Mouse (Mus musculus): Measurements from ENCODE around the gene Nadk. TPM values are rescaled to one million over a fixed set of nuclear protein-coding genes. Genes with fewer than 3 reads are reported as not detected.
"Not testable (repeated sequence)": the region's sequence is repeated elsewhere in the genome, so short reads cannot be mapped to it uniquely, and the experiment has no call there.

The Nadk gene
- polyA plus RNA-seq, 1 experiment, result 75.3 TPM

DNA sequence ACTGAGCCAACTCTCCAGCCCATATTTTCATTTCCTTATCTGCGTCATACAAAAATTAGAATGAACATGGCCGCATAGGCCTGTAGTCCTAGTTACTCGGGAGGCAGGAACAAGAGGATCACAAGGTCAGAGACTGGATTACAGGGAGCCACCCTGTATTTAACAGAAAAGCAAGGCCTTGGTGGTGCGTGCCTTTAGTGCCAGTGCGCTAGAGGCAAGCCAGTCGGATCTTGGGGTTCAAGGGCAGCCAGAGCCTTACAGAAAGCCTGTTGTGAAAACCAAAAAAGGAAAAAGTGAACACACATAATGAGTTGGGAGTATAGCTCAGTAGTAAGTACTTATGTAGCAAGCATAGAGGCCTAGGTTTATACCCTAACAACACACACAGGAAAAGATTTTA lies 7.6 kb downstream of the Nadk start:
- H3K27ac ChIP-seq (ENCODE audit: insufficient read depth, low read length), result no peak overlapping the region
- DNase-seq (ENCODE audit: low read depth in 1 of 2, low spot score in 2 of 2), result no peak

GRCm38 (mm10) chr4:155570315-155570714 lies 8.1 kb downstream of the Nadk start:
- not testable (repeated sequence) for H3K27ac ChIP-seq (ENCODE audit: insufficient read depth, low read length); DNase-seq (ENCODE audit: low read depth in 1 of 2, low spot score in 2 of 2); H3K4me1 ChIP-seq (ENCODE audit: control insufficient read depth, insufficient read depth, insufficient read length); H3K36me3 ChIP-seq (ENCODE audit: control insufficient read depth, insufficient read depth, low read length); H3K4me3 ChIP-seq (ENCODE audit: extremely low read depth, insufficient read depth, insufficient read length); H3K27me3 ChIP-seq (ENCODE audit: control insufficient read depth, insufficient read depth, low read length)
- WGBS, result 87% methylated on average over 11 of the region's 11 CpGs

More for the DNA sequence above, 7.6 kb downstream of the Nadk start:
- no peak for TF ChIP-seq POLR2A (IDR thresholded peaks at IDR 0.05; ENCODE audit: low read depth, low read length)
- no peak for TF ChIP-seq CTCF (IDR thresholded peaks at IDR 0.05; ENCODE audit: extremely low read depth, insufficient read depth, insufficient read length, insufficient replicate concordance)
- no peaks in the 10 kb centered on the region for H3K36me3 ChIP-seq (ENCODE audit: control insufficient read depth, insufficient read depth, low read length)
- peaks cover 3% of the 10 kb centered on the region; the same call in 1 of the 2 replicates for H3K4me1 ChIP-seq (ENCODE audit: control insufficient read depth, insufficient read depth, insufficient read length)
- H3K4me3 ChIP-seq (ENCODE audit: extremely low read depth, insufficient read depth, insufficient read length), result no peak overlapping the region
- no peaks in the 10 kb centered on the region for H3K27me3 ChIP-seq (ENCODE audit: control insufficient read depth, insufficient read depth, low read length)
- WGBS, result 89% methylated on average over 6 of the region's 6 CpGs

- Histone ChIP-seq H3K4me3 (ENCODE audit: extremely low read depth, insufficient read depth, insufficient read length) (no peak overlapping the region), H3K27ac (ENCODE audit: insufficient read depth, low read length) (no peak overlapping the region), H3K27me3 (ENCODE audit: control insufficient read depth, insufficient read depth, low read length) (no peaks in the 10 kb centered on the region), H3K36me3 (ENCODE audit: control insufficient read depth, insufficient read depth, low read length) (no peaks in the 10 kb centered on the region), H3K4me1 (ENCODE audit: control insufficient read depth, insufficient read depth, insufficient read length) (peaks cover 5% of the 10 kb centered on the region; the same call in 1 of the 2 replicates)
- no peak for DNase-seq (ENCODE audit: low read depth in 1 of 2, low spot score in 2 of 2)
- 72% methylated on average over 2 of the region's 2 CpGs for WGBS
- no peak for TF ChIP-seq POLR2A (IDR thresholded peaks at IDR 0.05; ENCODE audit: low read depth, low read length)
- TF ChIP-seq CTCF (IDR thresholded peaks at IDR 0.05; ENCODE audit: extremely low read depth, insufficient read depth, insufficient read length, insufficient replicate concordance), result no peak
Observed at GRCm38 (mm10) chr4:155571442-155571841, 9.3 kb downstream of the Nadk start.

- H3K27ac ChIP-seq (ENCODE audit: insufficient read depth, low read length), result no peak overlapping the region
- no peak overlapping the region for H3K4me3 ChIP-seq (ENCODE audit: extremely low read depth, insufficient read depth, insufficient read length)
- H3K36me3 ChIP-seq (ENCODE audit: control insufficient read depth, insufficient read depth, low read length), result peaks cover 10% of the 10 kb centered on the region
- WGBS, result 77% methylated on average over 2 of the region's 2 CpGs
- no peak for TF ChIP-seq POLR2A (IDR thresholded peaks at IDR 0.05; ENCODE audit: low read depth, low read length)
- no peak for TF ChIP-seq CTCF (IDR thresholded peaks at IDR 0.05; ENCODE audit: extremely low read depth, insufficient read depth, insufficient read length, insufficient replicate concordance)
- DNase-seq (ENCODE audit: low read depth in 1 of 2, low spot score in 2 of 2), result no peak
- H3K4me1 ChIP-seq (ENCODE audit: control insufficient read depth, insufficient read depth, insufficient read length), result peaks cover 5% of the 10 kb centered on the region; the same call in 1 of the 2 replicates
- no peaks in the 10 kb centered on the region for H3K27me3 ChIP-seq (ENCODE audit: control insufficient read depth, insufficient read depth, low read length)
Observed at GRCm38 (mm10) chr4:155573155-155573554, 11.0 kb downstream of the Nadk start.

DNA sequence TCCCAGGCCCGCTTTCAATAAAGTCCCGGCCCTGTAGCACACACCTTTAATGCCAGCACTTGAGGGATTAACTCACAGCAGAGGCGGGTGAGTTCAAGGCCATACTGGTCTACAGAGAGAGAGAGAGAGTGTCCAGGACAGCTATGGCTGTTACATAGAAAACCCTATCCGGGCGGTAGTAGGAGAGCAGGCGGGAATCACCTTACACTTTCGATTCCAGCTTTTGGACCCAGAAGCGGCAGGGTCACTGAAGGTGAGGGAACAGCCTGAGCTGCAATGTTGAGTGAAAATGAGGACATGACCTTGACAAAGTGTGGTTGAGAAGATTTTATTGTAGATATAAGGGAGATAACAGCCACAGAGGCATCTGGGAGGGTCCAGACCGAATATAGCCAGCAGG lies 11.7 kb downstream of the Nadk start:
- peaks cover 15% of the 10 kb centered on the region for H3K36me3 ChIP-seq (ENCODE audit: control insufficient read depth, insufficient read depth, low read length)
- H3K27me3 ChIP-seq (ENCODE audit: control insufficient read depth, insufficient read depth, low read length), result no peaks in the 10 kb centered on the region
- H3K27ac ChIP-seq (ENCODE audit: insufficient read depth, low read length), result peak overlapping the region; percentile 3; the same call in 1 of the 2 replicates
- DNase-seq (ENCODE audit: low read depth in 1 of 2, low spot score in 2 of 2), result no peak
- no peak overlapping the region for H3K4me3 ChIP-seq (ENCODE audit: extremely low read depth, insufficient read depth, insufficient read length)
- TF ChIP-seq POLR2A (IDR thresholded peaks at IDR 0.05; ENCODE audit: low read depth, low read length), result no peak
- no peak for TF ChIP-seq CTCF (IDR thresholded peaks at IDR 0.05; ENCODE audit: extremely low read depth, insufficient read depth, insufficient read length, insufficient replicate concordance)
- H3K4me1 ChIP-seq (ENCODE audit: control insufficient read depth, insufficient read depth, insufficient read length), result peaks cover 5% of the 10 kb centered on the region; the same call in 1 of the 2 replicates
- 90% methylated on average over 9 of the region's 9 CpGs for WGBS

GRCm38 (mm10) chr4:155574931-155575330 lies 12.8 kb downstream of the Nadk start:
- no peak overlapping the region for H3K27ac ChIP-seq (ENCODE audit: insufficient read depth, low read length)
- H3K27me3 ChIP-seq (ENCODE audit: control insufficient read depth, insufficient read depth, low read length), result no peaks in the 10 kb centered on the region
- 11% methylated on average over 11 of the region's 11 CpGs for WGBS
- no peak overlapping the region for H3K4me3 ChIP-seq (ENCODE audit: extremely low read depth, insufficient read depth, insufficient read length)
- TF ChIP-seq POLR2A (IDR thresholded peaks at IDR 0.05; ENCODE audit: low read depth, low read length) (no peak), CTCF (IDR thresholded peaks at IDR 0.05; ENCODE audit: extremely low read depth, insufficient read depth, insufficient read length, insufficient replicate concordance) (no peak)
- peaks cover 19% of the 10 kb centered on the region for H3K36me3 ChIP-seq (ENCODE audit: control insufficient read depth, insufficient read depth, low read length)
- DNase-seq (ENCODE audit: low read depth in 1 of 2, low spot score in 2 of 2), result no peak
- H3K4me1 ChIP-seq (ENCODE audit: control insufficient read depth, insufficient read depth, insufficient read length), result peaks cover 5% of the 10 kb centered on the region; the same call in 1 of the 2 replicates

GRCm38 (mm10) chr4:155575521-155575920 lies 13.3 kb downstream of the Nadk start:
- H3K27ac ChIP-seq (ENCODE audit: insufficient read depth, low read length), result no peak overlapping the region
- peaks cover 22% of the 10 kb centered on the region for H3K36me3 ChIP-seq (ENCODE audit: control insufficient read depth, insufficient read depth, low read length)
- WGBS, result 93% methylated on average over 8 of the region's 8 CpGs
- DNase-seq (ENCODE audit: low read depth in 1 of 2, low spot score in 2 of 2), result no peak
- no peaks in the 10 kb centered on the region for H3K27me3 ChIP-seq (ENCODE audit: control insufficient read depth, insufficient read depth, low read length)
- H3K4me1 ChIP-seq (ENCODE audit: control insufficient read depth, insufficient read depth, insufficient read length), result peaks cover 5% of the 10 kb centered on the region; the same call in 1 of the 2 replicates
- TF ChIP-seq POLR2A (IDR thresholded peaks at IDR 0.05; ENCODE audit: low read depth, low read length) (no peak), CTCF (IDR thresholded peaks at IDR 0.05; ENCODE audit: extremely low read depth, insufficient read depth, insufficient read length, insufficient replicate concordance) (no peak)
- H3K4me3 ChIP-seq (ENCODE audit: extremely low read depth, insufficient read depth, insufficient read length), result no peak overlapping the region
